Mouse (Mus musculus): Measurements from ENCODE around the gene Nav2. TPM values are rescaled to one million over a fixed set of nuclear protein-coding genes. Genes with fewer than 3 reads are reported as not detected.

Gene Nav2
- total RNA-seq, 2 experiments from 2014 or later = 26.1 to 38.7 TPM

DNA sequence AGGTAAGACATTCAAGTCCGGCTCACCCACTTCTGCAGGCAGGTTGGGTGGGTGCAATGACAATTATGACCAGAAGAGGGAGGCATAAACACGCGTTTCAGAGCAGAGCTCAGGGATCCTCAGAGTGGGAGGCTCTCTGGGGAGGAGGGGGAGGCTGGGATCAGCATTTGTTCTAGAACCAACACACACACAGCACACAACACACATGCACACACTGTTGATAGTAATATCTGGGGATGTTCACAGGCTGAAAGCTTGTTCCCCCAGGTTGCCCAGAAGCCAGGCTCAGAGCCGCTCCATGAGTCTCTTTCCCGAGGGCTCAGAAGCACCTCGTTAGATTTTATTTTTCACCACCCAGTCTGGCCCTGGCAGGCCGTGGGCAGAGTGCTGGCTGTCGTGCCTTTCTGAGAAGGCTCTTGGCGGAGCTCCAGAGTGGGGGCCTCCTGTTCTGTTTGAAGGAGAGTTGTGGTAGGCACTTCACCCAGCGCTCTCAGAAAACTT, 224.4 kb downstream of the Nav2 start:
- peak; percentile 67 for ATAC-seq (replicated peaks; ENCODE audit: poor library complexity, severe bottlenecking)

DNA sequence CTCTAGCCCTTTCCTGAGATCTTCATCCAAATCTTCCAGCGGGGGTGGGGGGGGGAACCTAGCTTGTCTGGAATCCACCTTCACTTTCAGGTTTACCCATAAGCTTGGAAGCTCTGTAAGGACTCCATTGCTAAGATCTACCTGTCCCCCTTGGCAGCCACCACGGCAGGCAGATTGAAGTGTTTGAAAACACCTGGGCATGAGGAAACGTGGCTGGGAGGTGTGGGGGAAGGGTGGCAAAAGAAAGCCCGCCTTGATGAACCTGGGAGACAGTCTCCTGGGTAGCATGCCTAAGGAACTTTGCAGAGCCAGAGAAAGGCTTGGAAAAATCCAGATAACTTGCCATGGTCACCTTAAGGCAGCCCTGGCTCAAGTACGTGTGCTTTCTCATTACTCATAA, 225.9 kb downstream of the Nav2 start:
- no peak for ATAC-seq (replicated peaks; ENCODE audit: poor library complexity, severe bottlenecking)

DNA sequence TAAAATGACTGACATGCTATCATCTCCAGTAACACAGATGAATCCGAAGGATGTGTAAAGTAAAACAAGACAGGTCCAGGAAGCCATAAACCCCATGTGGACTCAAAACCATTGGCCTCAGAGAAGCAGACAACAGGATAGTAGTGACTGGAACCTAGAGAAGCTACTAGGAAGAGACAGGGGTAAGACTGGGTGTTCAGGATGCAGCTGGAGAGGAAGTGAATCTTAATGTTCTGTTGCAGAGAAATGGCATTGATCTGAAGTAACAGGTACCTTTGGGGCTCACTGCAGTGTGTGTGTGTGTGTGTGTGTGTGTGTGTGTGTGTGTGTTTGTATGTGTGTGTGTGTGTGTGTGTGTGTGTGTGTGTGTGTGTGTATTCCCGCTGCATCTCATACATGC, 231.2 kb downstream of the Nav2 start:
- peak; percentile 74 for ATAC-seq (replicated peaks; ENCODE audit: poor library complexity, severe bottlenecking)

GRCm38 (mm10) chr7:49143966-49144365, 235.4 kb downstream of the Nav2 start:
- no peak for ATAC-seq (replicated peaks; ENCODE audit: poor library complexity, severe bottlenecking)

DNA sequence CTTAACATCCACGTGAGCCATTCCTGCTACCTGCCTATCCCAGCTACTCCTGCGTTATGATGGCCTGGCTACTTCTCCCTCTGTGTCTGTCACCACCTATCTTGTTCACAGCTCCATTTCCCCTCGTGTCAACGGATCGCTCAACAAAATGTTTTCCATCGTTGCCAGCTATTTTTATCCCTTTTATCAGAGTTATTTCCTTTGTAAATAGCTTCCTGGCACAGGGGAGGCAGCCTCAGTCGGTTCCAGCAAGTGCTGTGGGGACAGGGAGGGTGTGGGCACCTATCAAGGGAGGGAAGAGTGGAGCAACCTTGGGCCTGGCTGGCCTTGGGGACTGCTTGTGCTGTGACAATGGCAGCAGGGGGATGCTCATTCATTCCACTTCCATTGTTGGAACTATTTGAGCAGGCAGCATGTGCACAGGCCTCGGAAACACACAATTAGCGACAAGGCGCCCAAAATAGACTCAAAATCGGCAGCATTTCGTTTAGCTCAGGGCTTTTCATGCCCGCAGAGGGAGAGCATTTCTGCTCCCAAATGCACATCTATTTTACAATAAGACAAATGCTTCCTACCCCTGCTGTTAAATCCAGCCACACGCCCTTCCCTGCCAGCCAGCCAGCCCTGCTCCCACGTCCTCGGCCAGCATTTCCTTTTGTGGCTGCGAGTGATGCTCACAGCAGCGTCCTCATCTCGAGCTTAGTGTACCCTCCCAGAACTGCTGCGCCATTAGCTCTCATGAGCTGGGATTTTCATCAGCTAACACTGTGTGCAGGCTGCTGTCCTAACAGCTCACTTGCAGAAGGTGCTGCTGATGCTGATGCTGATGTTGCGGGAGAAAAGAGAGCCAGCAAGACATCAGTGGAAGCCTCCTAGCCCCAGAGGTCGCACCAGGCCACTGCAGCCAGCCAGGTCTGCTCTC, 237.5 kb downstream of the Nav2 start:
- no peak for ATAC-seq (replicated peaks; ENCODE audit: poor library complexity, severe bottlenecking)

GRCm38 (mm10) chr7:49152297-49152696, 243.8 kb downstream of the Nav2 start:
- ATAC-seq (replicated peaks; ENCODE audit: poor library complexity, severe bottlenecking) = no peak

DNA sequence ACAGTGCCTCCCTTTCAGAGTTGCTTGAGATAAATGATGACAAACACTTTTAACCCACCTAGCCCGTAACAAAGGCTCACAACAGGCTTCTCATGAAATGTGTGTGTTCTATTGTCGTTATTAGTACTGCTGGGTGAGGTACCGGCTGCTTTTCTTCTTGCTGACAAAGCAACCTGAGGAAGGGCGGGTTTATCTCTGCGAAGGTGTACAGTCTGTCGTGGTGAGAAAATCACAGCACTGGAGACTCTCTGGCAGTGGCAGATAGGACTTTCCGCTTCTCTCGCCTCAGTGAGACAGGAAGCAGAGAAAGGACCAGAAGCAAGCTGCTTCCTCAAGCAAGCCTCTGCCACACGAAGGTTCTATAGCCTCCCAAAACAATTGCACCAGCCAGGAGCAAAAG, 244.2 kb downstream of the Nav2 start:
- ATAC-seq (replicated peaks; ENCODE audit: poor library complexity, severe bottlenecking) = no peak

GRCm38 (mm10) chr7:49158641-49159381, 250.3 kb downstream of the Nav2 start:
- ATAC-seq (replicated peaks; ENCODE audit: poor library complexity, severe bottlenecking) = peak; percentile 37

DNA sequence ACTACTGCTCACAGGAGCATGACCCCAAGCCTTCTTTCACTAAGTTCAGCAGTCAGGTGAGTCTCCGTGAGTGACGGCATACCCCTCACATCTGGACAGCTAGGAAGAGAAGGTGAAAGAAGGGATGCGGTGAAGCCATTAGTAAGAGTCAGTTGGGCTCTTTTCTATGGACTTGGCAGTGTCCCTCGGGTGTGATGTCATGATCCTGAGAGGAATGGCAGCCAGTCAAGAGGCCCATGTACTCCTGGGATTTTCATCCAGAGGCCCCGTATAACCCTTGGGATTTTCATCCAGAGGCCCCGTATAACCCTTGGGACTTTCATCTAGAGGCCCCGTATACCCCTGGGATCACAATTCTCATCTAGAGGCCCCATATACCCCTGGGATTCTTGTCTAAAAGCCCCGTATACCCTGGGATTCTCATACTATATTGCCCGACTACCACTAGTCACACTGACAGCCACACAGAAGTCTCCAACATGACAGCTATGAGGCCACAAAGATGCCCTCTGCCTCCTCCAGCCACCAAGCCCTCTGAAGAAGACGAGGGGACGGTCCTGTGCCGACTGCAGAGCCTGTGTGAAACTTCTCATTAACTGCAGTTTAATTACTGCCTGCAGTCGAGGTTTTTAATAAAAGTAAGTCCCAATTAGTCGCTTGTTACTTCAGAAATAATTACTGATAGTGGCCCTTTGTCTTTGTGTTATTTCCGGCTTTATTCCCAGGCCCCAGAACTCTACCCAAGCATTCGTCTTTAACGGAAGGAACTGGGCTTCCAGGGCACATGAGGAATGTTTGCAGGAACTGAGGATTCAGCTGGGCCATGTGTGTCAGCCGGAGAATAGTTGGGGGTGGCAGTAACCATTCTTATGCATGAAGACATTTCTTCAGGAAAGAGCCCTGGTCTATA, 251.4 kb downstream of the Nav2 start:
- ATAC-seq (replicated peaks; ENCODE audit: poor library complexity, severe bottlenecking) = no peak

GRCm38 (mm10) chr7:49162079-49162478, 253.6 kb downstream of the Nav2 start:
- no peak for ATAC-seq (replicated peaks; ENCODE audit: poor library complexity, severe bottlenecking)

- no peak for ATAC-seq (replicated peaks; ENCODE audit: poor library complexity, severe bottlenecking)
These were observed 255.3 kb downstream of the Nav2 start for GRCm38 (mm10) chr7:49163789-49164188.

GRCm38 (mm10) chr7:49164868-49165267, 256.4 kb downstream of the Nav2 start:
- no peak for ATAC-seq (replicated peaks; ENCODE audit: poor library complexity, severe bottlenecking)

- ATAC-seq (replicated peaks; ENCODE audit: poor library complexity, severe bottlenecking) = no peak
These were observed 264.4 kb downstream of the Nav2 start for GRCm38 (mm10) chr7:49172926-49173325.

DNA sequence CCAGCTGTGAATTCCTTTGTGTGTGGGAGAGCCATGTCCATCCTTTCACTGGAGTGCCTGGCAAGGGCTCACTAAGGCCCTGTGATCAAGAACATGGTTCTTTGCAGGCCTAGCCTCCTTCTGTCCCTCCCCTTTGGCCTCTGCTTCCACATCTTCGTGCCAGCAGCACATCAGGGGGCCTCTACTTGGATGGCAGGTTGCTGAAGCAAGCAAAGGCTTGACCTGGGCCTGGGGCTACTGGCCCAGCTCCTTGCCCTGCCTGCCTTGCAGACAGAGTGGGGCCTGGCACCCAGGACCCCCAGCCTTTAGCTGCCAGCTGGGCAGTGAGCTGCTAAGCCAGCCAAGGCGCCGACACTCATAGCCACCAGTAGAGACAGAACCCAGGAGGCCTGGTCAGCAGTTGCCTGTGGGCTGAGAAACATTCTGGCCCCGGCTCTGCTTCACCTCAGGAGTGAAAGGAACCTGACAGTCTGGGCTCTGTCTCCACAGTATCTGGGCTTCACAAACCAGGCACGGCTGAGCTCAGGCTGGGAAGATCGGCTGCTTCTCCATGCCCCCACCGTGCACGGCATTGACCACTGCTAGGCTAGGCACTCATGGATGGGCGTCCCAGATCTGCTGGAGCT, 267.4 kb downstream of the Nav2 start:
- no peak for ATAC-seq (replicated peaks; ENCODE audit: poor library complexity, severe bottlenecking)

DNA sequence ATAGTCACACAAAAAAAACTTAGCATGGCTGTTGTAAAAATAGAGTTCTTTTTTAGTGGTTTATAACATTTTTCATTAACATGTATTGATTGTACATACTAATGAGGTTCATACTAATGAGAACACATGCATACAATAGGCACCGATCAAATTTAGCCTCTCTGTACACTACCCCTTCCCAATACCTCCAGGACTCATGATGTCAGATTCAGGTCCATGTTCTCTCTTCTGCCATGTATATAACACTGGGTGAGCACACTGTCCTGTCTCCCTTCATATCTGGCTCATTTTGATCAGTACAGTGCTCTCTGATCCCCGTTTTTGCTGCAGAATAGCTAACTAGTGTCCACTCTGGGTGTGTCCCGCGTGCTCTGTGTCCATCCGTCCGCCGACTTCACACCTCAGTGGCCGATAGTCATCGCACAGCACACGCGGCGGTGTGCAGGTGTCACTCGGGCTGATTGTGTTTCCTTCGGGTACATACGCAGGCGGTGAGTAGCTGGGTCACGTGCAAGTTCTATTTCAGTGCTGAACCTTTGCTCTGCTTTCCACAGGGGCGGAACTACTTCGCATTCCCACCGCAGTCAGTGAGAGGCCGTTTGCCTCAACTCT, 268.2 kb downstream of the Nav2 start:
- no peak for ATAC-seq (replicated peaks; ENCODE audit: poor library complexity, severe bottlenecking)

DNA sequence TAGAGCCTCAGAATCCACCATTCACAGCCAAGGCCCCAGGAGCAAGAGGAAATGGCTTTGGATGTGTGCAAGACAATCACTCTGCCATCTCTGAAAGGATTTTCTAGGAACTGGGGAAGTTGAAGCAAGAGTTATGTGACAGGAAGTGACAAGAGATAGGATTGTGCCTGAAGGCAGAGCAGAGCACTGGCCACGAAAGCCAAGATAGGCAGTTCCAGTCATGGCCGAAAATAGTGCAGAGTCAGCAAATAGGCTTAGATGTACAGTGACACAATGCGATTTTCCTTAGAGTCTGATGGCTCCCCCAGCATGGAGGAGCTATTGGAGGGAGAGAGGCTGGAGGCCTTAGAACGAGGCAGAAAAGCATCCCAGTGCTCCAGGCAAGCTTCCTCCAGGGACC, 269.7 kb downstream of the Nav2 start:
- ATAC-seq (replicated peaks; ENCODE audit: poor library complexity, severe bottlenecking) = 0 out of 2 replicates have a peak, but pooled peaks have one; percentile 14

DNA sequence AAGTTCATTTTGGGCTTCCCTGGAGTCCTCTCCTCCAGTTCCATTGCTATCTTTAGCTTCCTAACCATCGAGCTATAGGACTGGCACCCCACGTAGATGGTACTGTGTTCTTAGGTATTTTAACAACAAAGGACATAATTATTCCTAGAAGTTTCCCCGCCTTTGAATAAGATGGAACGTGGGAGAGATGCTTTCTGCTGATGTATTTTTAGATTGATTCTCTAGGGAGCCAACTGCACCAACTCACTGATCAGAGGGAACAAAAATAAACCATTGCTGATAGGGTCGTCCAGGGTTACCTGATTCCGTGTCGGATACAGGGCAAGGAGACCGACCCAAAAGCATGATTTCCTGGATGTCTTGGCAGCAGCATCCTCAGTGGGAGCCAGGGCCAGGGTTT, 272.5 kb downstream of the Nav2 start:
- ATAC-seq (replicated peaks; ENCODE audit: poor library complexity, severe bottlenecking) = no peak

- no peak for ATAC-seq (replicated peaks; ENCODE audit: poor library complexity, severe bottlenecking)
These were observed 273.9 kb downstream of the Nav2 start for GRCm38 (mm10) chr7:49182427-49182826.

DNA sequence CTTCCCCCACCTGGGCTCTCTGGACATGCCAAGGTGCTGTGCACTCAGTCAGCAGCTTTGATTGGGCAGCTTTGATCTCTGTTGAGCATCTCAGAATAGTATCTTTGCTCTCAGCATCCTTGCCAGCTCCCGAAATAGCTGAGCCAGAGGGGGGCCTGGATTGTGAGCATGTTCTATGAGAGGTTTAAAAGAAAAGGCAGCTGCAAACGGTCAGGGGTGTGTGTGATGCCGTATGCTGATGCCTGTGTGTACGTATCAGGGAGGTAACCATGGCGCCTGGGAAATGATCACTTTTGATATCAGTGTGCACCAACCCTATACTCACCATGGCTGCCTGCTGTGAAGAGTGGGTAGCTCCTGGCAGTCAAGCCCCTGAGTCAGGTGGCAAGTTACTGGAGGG, 275.2 kb downstream of the Nav2 start:
- no peak for ATAC-seq (replicated peaks; ENCODE audit: poor library complexity, severe bottlenecking)

Measured in granulocyte monocyte progenitor cell, adult 5-6 weeks (primary cell).